Mouse (Mus musculus): ENCODE measurements around the gene Fkrp.

Gene Fkrp

DNA sequence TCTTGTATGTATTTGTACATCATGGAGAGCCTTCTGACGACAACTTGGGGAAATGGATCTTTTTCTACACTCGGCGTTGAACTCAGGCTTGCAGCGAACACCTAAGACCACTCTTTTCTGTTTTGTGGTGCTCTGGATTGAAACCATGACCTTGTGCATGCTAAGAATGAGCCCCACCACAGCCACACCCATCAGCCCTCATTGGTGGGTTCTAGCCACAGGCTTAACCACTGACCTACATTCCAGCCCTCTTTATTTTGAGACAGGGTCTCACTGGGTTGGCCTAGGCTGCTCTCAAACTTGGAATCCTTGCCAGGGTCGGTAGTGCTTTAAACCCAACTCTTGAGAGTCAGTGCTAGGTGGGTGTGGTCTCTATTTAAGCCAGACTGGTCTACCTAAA lies 21.6 kb downstream of the Fkrp start:
- DNase-seq (ENCODE audit: inconsistent age in 2 of 2, low spot score in 1 of 2) = no peak

DNA sequence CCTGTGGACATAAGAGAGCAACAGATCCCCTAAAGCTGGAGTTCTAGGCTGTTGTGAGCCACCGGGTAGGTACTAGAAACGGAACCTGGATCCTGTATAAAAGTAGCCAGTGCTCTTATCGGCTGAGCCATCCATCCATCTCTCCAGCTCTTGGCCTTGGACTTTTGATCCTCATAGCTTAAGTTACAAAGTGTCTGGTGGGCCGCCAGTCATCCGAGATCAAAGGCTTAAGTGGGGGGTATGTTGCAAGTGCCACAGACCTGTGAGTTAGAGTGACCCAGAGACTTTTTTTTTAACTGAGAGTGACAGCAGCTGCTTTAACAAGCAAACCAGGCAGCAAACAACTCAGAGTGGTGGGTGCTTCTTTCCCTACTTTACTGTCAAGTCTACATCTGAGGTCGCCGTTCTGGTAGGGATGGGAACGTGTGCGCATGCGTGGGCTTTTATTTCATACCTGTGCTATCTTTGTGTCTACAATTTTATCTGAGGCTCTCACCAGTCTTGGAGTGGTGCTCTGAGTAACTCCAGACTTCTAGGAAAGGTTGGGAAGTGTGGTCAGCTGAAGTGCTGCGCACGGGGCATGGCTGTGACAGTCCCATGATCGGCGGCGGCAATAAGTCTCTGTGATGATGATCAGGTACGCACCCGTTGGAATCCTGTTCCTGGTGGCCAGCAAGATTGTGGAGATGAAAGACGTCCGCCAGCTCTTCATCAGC lies 23.4 kb downstream of the Fkrp start:
- peak in 1 of 2 experiments; percentile 49 for DNase-seq (ENCODE audit: inconsistent age in 2 of 2, low spot score in 1 of 2)

DNA sequence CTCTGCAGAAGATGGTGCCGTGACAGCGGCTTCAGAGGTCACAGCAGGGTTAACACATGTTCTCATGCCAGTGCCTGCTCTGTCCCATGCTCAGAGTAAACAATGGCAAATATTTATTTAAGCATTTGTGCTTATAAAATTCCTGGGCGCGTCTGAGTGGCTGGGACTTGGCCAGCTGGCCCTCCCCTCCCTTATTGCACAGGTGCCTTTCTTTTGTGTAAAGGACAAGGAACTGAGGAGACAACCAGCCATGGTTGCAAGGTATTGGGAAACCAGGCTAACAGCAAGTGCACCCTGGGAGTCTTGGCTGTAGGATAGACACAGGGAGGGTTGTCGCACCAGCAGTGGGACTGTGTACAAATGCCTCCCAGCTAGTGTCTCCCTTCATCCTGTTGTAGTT lies 24.2 kb downstream of the Fkrp start:
- peak in 1 of 2 experiments; percentile 37 for DNase-seq (ENCODE audit: inconsistent age in 2 of 2, low spot score in 1 of 2)

DNA sequence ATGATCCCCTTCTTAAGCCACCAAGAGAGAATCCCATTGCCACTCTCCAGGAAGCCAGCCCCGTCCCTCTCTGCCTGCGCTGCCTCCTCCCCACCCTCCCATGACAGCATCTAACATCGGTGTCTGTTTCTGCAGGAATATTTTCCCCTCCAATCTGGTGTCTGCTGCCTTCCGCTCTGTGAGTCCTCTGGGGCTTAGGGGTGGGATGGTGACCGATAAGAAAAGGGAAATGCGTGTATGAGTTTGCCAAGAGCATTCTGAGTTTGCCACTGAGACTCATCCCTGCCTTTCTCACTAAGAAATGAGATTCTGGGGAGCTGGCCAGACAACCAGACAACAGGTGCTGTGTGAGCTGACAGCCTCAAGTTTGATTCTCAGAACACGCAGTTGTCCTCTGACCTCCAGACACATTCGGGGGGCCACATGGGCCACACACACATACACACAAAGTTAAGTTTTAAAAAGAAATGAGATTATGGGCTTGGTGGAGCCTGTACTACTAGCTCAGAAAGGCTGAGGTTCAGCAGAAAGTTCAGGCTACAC lies 30.9 kb downstream of the Fkrp start:
- DNase-seq (ENCODE audit: inconsistent age in 2 of 2, low spot score in 1 of 2) = no peak

DNA sequence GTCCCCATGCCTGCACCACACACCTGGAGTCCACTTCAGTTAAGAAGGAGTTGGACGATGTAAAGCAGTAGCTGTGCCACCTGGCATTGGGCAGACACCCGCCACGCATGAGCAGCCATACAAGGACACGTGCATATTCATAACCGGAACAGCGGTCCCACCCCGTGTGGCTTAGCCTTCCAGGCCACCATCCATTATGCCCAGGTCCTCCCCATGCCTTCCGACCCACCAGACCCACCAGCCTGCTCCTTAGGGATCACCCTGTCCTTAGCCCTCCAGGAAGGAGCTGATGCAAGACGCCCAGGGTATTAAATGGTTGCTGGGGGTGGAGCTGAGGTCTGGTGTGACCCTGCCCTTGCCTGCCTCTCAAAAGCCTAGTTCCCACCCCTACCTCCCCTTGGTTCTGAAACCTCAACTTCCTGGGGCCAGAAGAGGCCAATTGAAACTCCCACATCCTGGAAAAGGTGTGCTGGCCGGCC lies 32.0 kb downstream of the Fkrp start:
- DNase-seq (ENCODE audit: inconsistent age in 2 of 2, low spot score in 1 of 2) = no peak

DNA sequence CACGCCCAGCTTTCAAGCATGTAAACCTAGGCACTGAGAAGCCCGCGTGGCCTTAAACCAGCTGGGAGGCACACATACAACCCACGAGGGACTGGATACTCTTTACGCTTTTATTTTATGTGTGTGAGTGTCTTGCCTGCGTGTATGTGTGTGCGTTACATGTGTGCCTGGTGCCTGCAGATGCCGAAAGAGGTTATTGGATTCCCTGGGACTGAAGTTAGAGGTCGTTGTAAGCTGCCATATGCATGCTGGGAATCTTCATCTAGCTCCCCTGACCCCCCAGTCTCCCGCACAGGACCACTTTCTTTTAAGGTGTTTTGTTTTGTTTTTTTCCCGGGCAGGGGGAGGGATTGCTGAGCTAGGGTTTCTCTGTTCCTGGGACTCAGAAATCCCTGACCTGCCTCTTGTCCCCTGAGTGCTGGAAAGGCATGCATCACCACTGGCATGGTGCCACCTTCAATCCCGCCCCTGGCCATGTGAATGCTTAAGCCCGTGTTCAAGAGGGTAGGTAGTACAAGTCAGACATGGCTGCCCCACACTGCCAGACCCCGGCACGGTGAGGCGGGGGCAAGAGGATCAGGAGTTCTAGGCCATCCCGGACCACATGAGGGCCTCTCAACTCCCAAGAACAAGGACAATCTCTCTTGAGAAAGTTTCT lies 32.6 kb downstream of the Fkrp start:
- DNase-seq (ENCODE audit: inconsistent age in 2 of 2, low spot score in 1 of 2) = peak; percentile 73 to 89

DNA sequence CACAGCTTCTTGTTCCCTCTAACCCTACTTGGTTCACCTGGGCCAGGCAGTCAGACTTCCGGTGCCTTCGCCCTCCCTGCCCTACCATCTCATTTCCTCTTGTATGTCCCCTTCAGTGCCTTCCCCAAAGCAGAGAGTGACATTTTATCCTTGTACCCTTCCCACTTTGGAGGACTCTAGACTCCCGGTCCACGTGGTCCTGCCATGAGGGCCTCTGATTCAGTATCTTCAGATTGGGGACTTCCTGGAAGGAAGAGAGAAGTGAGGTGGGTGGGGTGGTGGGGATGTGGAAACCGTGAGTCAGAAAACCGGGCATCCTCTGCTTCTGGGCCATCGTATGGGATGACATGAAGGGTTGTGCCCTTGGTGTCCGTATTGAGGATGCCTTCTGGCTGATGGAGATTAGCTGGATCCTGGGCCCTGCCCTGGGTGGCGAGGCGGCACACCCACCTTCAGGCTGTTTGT lies 33.3 kb downstream of the Fkrp start:
- DNase-seq (ENCODE audit: inconsistent age in 2 of 2, low spot score in 1 of 2) = peak in 1 of 2 experiments; percentile 41

DNA sequence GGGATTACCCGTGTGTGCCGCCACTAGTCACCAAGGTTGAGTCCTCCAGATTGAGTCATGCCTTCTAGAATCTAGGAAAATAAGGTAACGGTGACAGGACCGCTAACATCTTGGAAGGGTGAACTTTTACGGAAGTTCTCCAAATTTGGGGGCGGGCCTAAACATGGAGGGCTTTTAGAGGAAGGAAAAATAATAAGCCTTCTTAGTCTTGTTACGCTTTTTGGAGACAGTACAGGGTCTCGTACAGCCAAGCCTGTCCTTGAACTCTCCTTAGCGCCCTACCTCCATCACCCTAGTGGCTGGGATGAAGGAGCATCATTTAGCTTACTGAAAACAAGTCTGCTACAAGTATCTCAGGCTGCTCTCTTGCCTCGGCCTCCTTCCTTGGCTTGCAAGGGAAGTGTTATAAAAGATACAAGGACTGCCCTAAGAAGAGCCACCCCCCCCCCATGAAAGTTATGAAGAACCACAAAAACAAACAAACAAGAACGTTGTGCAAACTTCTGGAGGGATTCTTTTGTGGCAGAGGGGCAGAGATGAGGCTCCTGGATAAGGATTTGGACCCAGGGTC lies 33.9 kb downstream of the Fkrp start:
- no peak for DNase-seq (ENCODE audit: inconsistent age in 2 of 2, low spot score in 1 of 2)

DNA sequence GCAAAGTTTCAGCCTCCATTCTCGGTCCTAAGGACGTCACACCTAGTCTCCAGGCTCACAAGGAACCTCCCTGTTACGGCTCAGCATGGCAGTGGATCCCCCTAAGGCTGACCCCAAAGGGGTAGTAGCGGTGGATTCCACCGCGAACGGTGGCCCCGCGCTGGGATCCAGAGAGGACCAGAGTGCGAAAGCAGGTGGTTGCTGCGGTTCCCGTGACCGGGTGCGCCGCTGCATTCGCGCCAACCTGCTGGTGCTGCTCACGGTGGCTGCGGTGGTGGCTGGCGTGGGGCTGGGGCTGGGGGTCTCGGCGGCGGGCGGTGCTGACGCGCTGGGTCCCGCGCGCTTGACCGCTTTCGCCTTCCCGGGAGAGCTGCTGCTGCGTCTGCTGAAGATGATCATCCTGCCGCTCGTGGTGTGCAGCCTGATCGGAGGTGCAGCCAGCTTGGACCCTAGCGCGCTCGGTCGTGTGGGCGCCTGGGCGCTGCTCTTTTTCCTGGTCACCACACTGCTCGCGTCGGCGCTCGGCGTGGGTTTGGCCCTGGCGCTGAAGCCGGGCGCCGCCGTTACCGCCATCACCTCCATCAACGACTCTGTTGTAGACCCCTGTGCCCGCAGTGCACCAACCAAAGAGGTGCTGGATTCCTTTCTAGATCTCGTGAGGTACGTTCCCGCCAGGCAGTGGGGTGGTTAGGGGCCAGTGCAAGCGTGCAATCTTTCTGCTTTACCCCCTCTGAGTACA lies 34.5 kb downstream of the Fkrp start:
- peak; percentile 35 to 71 for DNase-seq (ENCODE audit: inconsistent age in 2 of 2, low spot score in 1 of 2)

DNA sequence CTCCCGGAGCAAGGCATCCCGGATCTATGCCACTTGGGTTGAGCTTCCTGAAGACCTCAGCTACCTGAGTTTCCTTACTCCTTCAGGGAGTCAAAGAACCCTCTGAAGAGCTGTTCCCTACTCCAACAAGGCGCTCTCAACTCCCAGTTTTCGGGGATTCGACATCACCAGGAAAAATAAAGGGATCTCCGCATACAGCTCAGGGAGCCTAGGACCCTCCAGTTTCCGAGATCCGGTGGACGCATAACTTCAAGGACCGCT lies 35.0 kb downstream of the Fkrp start:
- no peak for DNase-seq (ENCODE audit: inconsistent age in 2 of 2, low spot score in 1 of 2)

DNA sequence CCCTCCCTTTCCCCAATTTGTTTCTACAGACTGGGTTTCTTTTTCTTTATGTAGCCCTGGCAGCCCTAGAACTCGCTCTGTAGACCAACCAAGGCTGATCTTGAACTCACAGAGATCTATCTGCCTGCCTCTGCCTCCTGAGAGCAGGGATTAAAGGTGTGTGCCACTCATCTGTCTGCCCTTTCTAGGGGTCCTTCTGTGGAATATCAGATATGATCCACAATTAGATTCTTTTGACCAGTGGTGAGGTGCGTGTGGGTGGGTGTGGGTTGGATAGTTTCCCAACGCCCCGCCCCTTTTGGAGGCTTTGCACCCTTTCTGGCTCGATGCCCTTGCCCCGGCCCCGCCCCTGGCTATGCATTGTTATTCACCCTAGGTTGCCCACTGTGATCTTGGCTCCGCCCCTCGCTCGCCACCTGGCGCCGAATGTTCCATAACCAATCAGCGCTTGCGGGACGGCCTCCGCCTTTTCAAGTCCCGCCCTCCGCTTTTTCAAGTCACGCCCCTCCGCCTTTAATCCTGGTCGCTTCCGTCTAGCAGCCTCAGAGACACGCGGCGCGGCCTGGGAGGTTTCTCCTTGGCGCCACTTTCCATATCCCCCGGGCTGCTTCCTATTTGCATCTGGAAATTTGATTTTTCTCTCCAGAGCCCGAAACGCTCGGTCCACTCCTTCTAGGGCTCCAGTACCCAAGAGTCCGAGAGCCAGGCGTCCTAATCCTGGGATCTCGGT lies 35.5 kb downstream of the Fkrp start, which contains the start of gene Slc1a5:
Gene Slc1a5, plus strand, starts transcription at position 516 of the 730 bp plus-strand sequence.
- DNase-seq (ENCODE audit: inconsistent age in 2 of 2, low spot score in 1 of 2) = peak; percentile 89 to 97

DNA sequence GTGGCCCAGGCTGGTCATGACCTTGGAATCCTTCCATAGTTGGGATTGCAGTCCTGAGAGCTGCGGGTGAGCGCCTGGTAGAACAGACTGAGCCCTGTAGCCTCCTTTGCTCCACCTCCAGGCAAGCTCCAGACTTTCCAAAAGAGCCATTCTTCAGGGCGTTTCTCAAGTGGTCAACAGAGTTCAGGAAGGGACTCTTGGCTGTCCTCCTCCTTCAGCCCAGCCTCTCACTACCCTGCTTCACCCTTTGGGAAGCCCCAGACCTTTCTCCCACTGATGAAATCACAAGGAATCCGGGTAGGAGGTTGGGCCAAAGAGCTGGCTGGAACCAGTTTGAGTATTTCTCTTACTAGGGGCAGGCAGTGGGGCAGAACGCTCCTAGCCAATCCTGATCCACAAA lies 36.5 kb downstream of the Fkrp start:
- peak; percentile 34 to 69 for DNase-seq (ENCODE audit: inconsistent age in 2 of 2, low spot score in 1 of 2)

DNA sequence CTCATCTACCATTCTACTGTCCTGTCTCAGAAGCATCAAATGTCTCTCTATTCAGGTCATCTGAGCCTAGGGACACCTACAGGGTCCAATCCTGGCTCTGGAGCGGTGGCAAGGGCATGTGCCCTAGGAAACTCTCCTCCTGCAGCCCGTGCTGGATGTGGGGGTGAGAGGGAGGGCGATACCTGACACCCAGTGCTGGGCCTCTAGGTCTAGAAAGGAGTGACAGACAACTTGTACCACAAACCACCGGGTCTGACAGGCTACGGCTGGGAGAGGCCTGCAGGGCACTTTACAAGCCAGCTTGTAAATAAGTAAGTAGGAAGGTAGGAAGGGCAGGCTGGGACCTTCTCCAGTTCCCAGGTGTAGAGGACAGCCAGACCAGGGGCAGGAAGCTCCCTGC lies 40.6 kb downstream of the Fkrp start:
- no peak for DNase-seq (ENCODE audit: inconsistent age in 2 of 2, low spot score in 1 of 2)

DNA sequence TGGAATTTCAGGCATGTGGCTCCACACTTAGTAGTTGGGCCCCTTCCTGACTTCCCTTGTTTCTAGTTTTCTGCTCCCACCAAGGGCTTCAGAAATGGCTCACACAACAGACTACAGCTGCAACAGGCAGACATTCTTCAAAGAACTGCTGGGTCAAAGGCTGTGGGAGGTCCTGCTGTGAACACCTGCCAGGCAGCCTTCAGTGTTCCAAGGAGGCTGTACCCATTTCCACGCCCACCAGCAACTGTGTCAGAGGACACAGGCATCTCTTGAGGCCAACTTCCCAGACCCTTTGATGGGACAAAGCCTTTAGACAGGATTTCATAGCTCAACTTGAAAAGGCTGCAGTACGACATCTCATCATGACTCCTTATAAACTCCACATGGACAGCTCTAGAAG lies 50.1 kb downstream of the Fkrp start:
- DNase-seq (ENCODE audit: inconsistent age in 2 of 2, low spot score in 1 of 2) = peak in 1 of 2 experiments; percentile 52

DNA sequence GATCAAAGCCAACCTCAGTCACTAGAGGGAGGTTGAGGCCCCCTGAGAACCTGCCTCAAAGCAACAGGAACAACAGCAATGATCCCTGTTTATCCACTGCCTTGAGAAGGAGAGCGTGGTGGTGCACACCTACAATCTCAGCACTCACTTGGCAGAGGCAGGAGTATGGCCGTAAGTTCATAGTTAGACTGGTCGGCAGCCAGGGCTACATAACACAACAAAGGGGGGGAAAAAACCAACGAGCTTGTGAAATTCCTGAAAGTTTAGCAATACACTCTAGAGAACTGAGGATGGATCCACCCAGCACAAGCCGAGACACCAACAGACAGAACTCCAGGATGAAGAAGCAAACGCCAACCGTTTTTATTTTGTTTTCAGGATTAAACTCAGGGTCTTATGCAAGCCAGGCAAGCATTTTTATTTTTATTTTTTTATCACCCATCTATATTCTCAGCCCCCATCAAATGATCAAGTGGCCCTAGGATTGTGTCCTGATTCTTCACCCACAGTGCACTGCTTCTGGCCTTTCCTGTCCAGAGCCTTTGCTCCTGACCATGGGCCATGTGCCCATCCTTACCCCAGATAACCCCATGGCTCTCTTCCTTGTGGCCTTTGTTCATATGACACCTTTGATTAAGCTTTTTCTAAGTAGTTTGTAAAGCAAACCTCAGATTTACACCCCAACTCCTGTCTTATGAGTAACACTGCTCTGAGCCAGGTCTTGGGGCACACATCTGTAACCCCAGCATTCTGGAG lies 52.9 kb downstream of the Fkrp start:
- peak in 1 of 2 experiments; percentile 52 for DNase-seq (ENCODE audit: inconsistent age in 2 of 2, low spot score in 1 of 2)

DNA sequence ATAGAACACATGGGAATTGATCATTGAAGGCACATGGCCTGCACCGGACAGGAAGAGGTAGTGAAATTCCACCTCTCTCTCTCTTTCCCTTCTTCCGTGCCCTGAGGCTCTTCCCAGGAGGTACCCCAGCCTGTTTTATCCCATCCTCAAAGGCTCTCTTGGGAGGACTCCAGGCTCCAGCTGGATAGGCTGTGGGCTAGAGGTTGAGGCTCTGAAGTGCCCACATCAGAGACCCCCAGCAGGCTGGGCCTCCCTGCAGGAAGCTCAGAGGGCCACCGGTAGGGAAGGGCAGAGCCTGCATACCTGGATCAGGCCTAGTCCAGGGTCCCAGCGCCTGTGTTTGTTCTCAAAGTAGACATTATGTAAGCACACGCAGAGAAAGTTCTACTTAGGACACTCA lies 54.9 kb downstream of the Fkrp start:
- DNase-seq (ENCODE audit: inconsistent age in 2 of 2, low spot score in 1 of 2) = peak in 1 of 2 experiments; percentile 40

DNA sequence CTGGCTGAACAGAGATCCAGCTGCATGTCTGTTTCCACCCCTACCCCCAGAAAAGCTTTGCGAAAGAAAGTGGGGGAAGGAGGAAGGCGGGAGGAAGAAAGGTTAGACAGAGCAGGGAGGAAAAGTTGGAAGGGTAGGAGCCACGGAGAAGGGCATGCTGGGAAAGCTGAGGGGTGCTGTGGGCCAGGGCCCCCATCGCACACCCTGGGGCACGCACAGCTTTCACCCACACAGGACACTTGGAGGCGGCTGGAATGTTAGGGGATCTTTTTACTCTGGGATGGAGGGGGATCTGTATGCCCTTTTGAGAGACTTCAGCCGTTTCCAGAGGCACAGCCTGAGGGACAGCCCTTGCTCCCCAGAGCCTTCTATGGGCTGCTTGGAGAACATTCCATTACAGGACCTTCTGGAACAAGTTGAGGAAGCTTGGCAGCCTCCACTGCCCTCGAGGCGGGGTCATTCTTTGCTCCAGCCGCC lies 55.5 kb downstream of the Fkrp start:
- DNase-seq (ENCODE audit: inconsistent age in 2 of 2, low spot score in 1 of 2) = peak; percentile 42 to 71

DNA sequence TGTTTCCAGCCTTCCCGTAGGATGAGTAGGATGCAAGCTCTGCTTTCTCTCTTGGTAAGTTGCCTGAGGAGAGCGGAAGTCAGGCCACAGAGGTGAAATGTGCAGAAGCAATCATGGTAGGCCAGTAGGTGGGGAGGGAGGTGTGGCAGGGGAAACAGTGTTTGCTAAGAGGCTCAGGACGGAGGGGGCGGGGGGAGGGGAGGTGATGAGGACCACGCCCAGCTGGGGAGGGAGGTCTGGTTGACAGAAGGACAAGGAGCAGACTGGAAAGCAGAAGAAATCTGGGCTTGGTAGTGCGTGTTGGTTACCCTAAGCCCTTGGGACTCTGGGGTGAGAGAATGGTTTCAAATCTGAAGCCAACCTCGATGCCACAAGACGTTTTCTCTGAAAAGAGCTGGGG lies 56.2 kb downstream of the Fkrp start:
- peak in 1 of 2 experiments; percentile 60 for DNase-seq (ENCODE audit: inconsistent age in 2 of 2, low spot score in 1 of 2)
